Mouse (Mus musculus) natural killer cell, adult 2 months (primary cell): ENCODE data around the gene Dact3.

Experiments used
- DNase-seq, 2 experiments: peaks; one replicate each; pipeline ENCODE4 v3.0.0; 2022; ENCODE audit warnings: low spot score in 2 of 2

The Dact3 gene

DNA sequence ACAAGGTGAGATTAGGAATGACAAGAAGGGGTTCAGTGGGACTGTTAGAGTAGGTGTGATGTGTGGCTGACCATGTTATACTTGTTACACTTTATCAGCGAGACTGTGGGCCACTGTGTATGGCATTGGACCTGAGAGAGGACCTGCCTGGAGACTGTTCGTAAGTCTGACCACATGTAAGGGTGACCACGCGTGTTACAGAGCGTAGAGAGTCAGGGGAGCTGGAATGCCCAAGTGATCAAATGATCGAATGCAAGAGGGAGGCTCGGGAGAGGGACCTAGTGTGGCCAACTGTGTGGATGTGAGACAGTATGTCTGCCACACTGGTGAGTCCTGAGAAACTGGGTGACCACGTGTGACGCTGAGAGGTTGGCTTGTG is 17.2 kb downstream of the Dact3 start:
- DNase-seq: no peak

DNA sequence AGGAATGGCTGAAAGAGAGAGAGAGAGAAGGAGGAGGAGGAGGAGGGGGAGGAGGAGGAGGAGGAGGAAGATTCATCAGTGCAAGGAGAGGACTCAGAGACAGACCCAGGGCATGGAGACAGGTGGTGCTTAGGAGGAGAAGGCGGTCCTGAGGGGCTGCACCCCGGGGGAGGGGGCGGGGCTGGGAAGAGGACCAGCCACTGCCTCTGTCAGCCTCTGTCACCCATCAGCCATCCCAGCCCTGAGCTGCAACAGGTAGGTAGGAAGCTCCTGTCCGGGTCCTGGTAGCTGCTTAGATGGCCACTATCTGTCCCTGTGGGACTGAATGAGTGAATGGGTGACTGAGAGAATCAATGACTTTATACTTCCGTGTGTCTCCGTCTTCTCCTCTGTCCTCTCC is 18.5 kb downstream of the Dact3 start:
- DNase-seq: no peak

DNA sequence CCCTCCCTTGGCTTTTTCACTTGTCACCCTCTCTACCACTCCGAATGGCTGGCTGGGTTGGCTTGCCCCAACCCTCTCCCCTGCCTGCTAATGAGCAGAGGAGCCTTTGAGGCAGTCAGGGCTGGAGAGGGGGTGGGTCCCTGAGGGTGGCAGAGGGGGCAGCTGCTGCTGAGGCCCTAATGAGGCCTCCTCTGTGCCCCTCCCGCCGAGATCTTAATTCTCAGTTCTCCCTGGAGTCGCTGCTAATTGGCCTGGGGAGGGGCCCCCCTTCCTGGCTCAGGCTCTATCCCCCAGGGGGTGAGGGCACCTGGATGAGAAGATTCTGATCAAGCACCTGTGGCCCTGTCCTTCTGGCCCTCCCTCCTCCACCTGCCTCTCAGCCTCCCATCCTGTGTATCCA is 19.2 kb downstream of the Dact3 start:
- DNase-seq: no peak

DNA sequence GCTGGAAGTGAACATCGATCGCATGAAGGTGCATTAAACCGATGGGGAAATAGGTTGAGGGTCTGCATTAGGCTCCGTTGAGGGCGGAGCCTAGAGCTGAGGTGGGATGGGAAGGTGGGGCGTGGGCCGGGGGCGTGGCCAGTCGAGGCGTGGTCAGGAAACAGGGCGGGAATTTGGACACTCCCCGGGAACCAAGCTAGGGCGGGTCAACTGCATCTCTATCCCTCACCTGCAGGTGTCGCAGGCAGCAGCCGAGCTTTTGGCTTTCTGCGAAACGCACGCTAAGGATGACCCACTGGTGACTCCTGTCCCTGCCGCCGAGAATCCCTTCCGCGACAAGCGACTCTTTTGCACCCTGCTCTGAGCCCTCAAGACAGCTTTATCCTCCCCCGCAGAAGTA is 19.9 kb downstream of the Dact3 start:
- peak; percentile 43 to 59 for DNase-seq

DNA sequence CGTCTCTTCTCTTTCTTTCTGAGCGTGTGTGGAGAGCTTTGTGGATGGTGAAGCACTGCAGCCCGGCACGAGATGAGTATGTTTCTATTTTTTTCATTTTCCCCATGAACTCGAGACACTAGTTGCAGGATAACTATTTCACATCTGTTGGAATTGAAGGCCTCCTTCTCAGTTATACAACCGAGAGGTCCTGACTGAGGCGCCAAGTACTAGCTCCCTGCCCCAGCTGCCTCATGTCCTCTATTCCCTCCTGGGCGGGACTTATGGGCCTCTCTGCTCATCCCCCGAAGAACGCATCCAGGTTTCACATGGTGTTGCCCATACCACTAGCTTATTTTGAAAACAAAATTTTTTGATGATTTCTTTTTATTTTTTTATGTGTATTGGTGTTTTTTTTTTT is 20.4 kb downstream of the Dact3 start:
- DNase-seq: no peak

- no peak for DNase-seq
Measured at GRCm38 (mm10) chr7:16900526-16900925, 25.4 kb downstream of the Dact3 start.

- no peak for DNase-seq
Measured at GRCm38 (mm10) chr7:16903439-16903955, 28.4 kb downstream of the Dact3 start.

GRCm38 (mm10) chr7:16904120-16904675 is 29.1 kb downstream of the Dact3 start:
- DNase-seq: no peak

- DNase-seq: no peak
Measured at GRCm38 (mm10) chr7:16905491-16906021, 30.4 kb downstream of the Dact3 start.

- DNase-seq: no peak
Measured at GRCm38 (mm10) chr7:16906281-16906680, 31.2 kb downstream of the Dact3 start, which contains the start of gene Ptgir. Gene Ptgir (plus strand): TSS chr7:16906490.

- no peak for DNase-seq
Measured at GRCm38 (mm10) chr7:16906889-16907559, 31.9 kb downstream of the Dact3 start.

GRCm38 (mm10) chr7:16907842-16908241 is 32.7 kb downstream of the Dact3 start:
- no peak for DNase-seq

DNA sequence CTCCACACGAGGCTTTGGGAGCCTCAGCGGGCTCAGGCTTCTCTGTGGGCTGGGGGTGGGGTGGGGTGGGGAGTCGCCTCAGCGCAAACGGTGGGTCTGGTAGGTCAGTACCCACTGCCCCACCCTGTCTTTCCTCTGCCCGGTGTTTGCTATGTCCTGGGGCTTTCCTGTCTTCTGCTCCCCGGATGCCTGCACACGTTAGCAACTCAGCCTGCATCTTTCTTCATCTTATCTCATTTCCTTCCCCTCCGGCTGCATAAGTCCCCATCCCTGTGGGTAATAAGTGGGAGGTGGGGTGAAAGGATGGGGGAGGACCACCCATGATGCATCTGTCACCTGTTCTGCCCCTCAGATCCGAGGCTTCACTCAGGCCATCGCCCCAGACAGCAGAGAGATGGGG is 33.2 kb downstream of the Dact3 start:
- no peak for DNase-seq

DNA sequence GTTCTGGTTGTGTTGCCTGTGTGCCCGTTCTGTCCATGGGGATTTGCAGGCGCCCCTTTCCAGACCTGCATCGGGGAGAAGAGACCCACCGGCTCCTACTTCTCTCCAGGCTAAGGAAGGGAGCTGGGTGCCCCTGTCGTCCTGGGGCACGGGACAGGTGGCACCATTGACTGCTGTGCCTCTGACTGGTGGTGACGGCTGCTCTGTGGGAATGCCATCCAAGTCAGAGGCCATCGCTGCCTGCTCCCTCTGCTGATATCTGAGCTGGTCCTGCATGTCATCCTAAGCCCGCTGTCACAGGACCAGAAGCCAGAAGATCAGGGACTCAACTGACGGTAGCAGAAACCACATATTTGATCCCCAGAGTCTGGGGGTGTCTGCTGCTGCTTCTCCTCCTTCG is 33.7 kb downstream of the Dact3 start:
- no peak for DNase-seq

DNA sequence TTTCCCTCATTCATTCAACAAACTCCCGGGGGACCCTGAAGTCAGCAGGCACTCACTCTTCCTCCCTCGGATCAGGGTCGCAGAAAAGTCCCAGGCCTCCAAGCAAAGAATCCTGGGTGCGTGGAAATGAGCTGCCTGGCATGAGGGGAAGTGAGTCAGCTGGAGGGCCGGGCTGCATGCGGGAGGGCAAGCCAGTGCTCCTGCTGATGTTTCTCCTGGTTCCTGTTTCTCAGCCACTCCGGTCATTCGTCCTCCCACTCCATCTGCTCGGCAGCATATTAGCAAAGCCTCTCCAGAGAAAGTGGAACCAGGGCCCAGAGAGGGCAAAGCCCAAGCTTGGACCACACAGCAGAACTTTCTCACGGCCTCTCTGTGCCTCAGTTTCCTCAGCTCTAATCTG is 34.8 kb downstream of the Dact3 start:
- no peak for DNase-seq

GRCm38 (mm10) chr7:16911904-16912303 is 36.8 kb downstream of the Dact3 start:
- no peak for DNase-seq

GRCm38 (mm10) chr7:16912360-16912759 is 37.2 kb downstream of the Dact3 start:
- DNase-seq: no peak

DNA sequence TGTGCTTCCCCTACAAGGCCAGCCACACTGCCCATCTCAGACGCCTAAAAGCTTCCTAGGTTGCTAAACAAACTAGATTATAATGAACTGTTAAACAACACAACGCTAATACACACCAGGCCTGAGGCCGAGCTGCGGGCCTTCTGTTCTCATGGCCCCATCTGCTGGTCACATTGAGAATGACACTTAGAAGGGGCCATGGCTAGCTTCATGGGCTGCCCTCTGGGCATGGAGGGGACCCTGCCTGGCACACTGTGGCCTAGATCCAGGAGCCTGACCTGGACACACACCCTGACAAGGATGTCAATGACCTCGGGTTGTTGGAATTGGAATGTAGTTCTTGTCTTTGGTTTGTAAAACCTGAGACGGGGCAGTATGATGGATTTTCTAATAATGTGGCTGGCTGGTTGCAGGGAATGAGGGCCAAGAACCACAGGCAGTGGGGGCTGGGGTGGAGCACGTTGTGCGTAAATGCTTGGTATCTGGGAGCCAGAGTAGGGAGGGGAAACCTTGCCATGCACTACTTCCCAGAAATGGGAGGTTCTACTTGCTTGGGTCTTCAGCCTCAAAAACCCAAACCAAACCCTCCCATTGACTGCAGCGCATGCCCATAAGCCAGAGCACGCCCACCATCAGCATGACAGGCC is 38.8 kb downstream of the Dact3 start:
- DNase-seq: peak; percentile 48 to 70

GRCm38 (mm10) chr7:16914453-16915343 is 39.6 kb downstream of the Dact3 start:
- DNase-seq: no peak

- DNase-seq: no peak
Measured at GRCm38 (mm10) chr7:16915461-16916340, 40.6 kb downstream of the Dact3 start.
